Mouse (Mus musculus) liver, postnatal 0 days (tissue): ENCODE results near the gene Gucd1.

Experiments used
- CTCF ChIP-seq: sonication (generic); IDR thresholded peaks from 2 replicates; pipeline ENCODE4 v1.5.1; 2016; ENCODE audit warnings: antibody characterized with exemption, low read depth
- EP300 ChIP-seq: IDR thresholded peaks from 2 replicates; pipeline ENCODE4 v1.6.1; 2016; ENCODE audit warnings: antibody characterized with exemption, low read depth, mild to moderate bottlenecking

DNA sequence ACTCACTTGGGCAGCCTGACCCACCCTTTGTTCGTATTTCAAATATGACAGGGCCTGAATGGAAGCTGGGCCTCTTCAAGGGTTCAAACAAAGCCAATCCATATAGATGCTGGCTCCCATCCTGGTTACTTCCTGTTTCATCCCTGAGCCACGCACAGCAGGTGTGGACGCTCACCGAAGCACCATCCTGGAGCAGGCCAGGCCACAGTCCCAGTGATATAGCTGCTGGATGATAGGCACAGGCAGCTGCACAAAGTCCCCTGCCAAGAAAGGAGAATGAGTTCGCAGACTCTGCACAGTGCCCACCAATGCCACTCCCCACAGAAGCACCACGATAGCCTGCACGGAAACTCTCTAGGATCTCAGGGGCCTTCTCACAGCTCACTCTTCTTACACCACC lies 5.9 kb downstream of the Gucd1 start:
- TF ChIP-seq CTCF (no peak), EP300 (no peak)
